Mouse (Mus musculus): ENCODE measurements around the gene Crispld2.

GRCm38 (mm10) chr8:120093103-120093502, 100.9 kb downstream of the Crispld2 start:
- TF ChIP-seq POLR2A (IDR thresholded peaks at IDR 0.05; ENCODE audit: low read depth, low read length) (no peak), CTCF (IDR thresholded peaks at IDR 0.05; ENCODE audit: extremely low read depth, insufficient read depth, insufficient read length, insufficient replicate concordance) (no peak)
